Mouse (Mus musculus) ES-Bruce4 (cell line): ENCODE results near the gene Asb8.

Source experiments
- CTCF ChIP-seq: IDR thresholded peaks from one replicate; pipeline ENCODE4 v1.8.1; 2011; ENCODE audit warnings: low read depth, low read length
- EP300 ChIP-seq: IDR thresholded peaks from 2 replicates; pipeline ENCODE4 v1.6.1; 2011; ENCODE audit warnings: low read depth, low read length; ENCODE audit not compliant: insufficient read depth
- POLR2A ChIP-seq: IDR thresholded peaks from one replicate; pipeline ENCODE4 v1.8.1; 2011; ENCODE audit warnings: low read length; ENCODE audit not compliant: insufficient read depth

GRCm38 (mm10) chr15:98153625-98154024, 11.8 kb downstream of the Asb8 start:
- peak; percentile 12 for TF ChIP-seq CTCF
- TF ChIP-seq EP300, result no peak
- TF ChIP-seq POLR2A, result no peak
